Mouse (Mus musculus) lung, adult 2 months (tissue): ENCODE measurements around the gene Padi4.

Source experiments
- CTCF ChIP-seq: fragments of 200-500 bp; IDR thresholded peaks from 2 replicates; pipeline ENCODE4 v1.5.1; 2011; ENCODE audit warnings: mild to moderate bottlenecking, low read length, control low read depth; ENCODE audit not compliant: insufficient read depth
- POLR2A ChIP-seq: fragments of 200-500 bp; IDR thresholded peaks from 2 replicates; pipeline ENCODE4 v1.6.1; 2011; ENCODE audit warnings: low read depth, mild to moderate bottlenecking, control low read depth, low read length, borderline replicate concordance; ENCODE audit errors: extremely low read depth

DNA sequence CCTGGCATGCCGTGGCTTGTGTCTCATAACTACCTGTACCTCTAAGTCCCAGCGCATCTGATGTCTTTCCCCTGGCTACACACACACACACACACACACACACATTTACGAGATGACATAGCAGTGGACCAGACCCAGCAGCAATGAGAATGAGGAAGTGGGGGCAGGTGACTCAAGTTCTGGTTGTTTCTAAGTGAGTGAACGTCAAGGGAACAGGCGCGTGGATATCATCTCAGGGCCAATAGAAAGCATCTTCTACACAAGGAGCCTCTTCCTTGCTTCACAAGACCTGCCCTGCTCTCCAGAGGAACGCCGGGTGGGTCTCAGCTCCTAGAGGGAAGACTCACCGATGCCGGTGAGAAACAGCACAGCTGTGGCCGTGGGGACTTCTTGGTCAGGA, 33.4 kb downstream of the Padi4 start:
- TF ChIP-seq CTCF: no peak
- TF ChIP-seq POLR2A: no peak
